Mouse (Mus musculus) limb, embryonic 10.5 days (tissue): ENCODE measurements at regions not wholly inside any gene's neighbourhood (a gene's known extent, or its start where the extent isn't known, plus 50 kb on each side); places are given as distances from the start of the nearest gene placed in this dataset.
A peak's percentile ranks its signal among the peaks of the same experiment; 100 is the strongest.

Experiments
- DNase-seq: peaks from one replicate; pipeline ENCODE4 v3.0.0-alpha.2; 2017; ENCODE audit warnings: low spot score
- H3K27ac ChIP-seq: fragments of 300-500 bp; sonication (generic); 2 replicates; pipeline ENCODE4 v1.5.1; 2016; ENCODE audit warnings: mild to moderate bottlenecking
- H3K27me3 ChIP-seq: fragments of 300-500 bp; sonication (generic); 2 replicates; pipeline ENCODE4 v1.6.1; 2016; ENCODE audit warnings: low read depth, mild to moderate bottlenecking; ENCODE audit not compliant: poor library complexity, severe bottlenecking
- H3K36me3 ChIP-seq: fragments of 300-500 bp; sonication (generic); 2 replicates; pipeline ENCODE4 v1.6.1; 2016; ENCODE audit warnings: mild to moderate bottlenecking, moderate library complexity
- H3K4me1 ChIP-seq: fragments of 300-500 bp; sonication (generic); 2 replicates; pipeline ENCODE4 v1.6.1; 2016
- H3K4me3 ChIP-seq: fragments of 300-500 bp; sonication (generic); 2 replicates; pipeline ENCODE4 v1.5.1; 2016; ENCODE audit warnings: mild to moderate bottlenecking, moderate library complexity
- H3K9me3 ChIP-seq: fragments of 300-500 bp; sonication (generic); replicated peaks from 2 replicates; pipeline ENCODE4 v1.6.1; 2016; ENCODE audit warnings: mild to moderate bottlenecking
- WGBS: fragments of 180-500 bp; shearing (Covaris S2); methylation state at CpG from one replicate; pipeline ENCODE4 v1.1.7; 2016; 5-methylcytosine and 5-hydroxymethylcytosine counted together

DNA sequence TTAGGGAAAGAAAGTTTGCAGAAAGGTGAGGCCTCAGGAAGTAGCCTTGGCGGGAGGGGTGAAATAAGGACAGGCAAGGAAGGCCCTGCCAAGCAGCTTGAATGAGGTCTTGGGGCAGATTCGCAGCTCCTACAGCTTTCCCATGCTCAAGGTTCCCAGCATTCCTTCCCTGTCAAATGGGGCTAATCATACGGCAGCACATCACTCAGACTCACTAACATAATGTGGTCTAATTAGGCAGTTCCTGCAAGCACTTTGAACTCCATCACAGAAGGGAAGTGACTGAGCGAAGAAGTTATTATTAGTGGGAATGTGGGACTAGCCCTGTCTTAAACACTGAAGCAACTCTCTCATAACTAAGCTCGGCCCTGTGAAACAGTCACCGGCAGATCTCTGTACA is 87.1 kb upstream of the Gm10260 start:
- Histone ChIP-seq H3K27me3 (no peaks in the 10 kb centered on the region), H3K9me3 (no peaks in the 10 kb centered on the region), H3K27ac (no peak overlapping the region), H3K4me1 (no peaks in the 10 kb centered on the region), H3K4me3 (no peak overlapping the region), H3K36me3 (no peaks in the 10 kb centered on the region)
- no peak for DNase-seq
- 78% methylated on average over 6 of the region's 6 CpGs for WGBS

DNA sequence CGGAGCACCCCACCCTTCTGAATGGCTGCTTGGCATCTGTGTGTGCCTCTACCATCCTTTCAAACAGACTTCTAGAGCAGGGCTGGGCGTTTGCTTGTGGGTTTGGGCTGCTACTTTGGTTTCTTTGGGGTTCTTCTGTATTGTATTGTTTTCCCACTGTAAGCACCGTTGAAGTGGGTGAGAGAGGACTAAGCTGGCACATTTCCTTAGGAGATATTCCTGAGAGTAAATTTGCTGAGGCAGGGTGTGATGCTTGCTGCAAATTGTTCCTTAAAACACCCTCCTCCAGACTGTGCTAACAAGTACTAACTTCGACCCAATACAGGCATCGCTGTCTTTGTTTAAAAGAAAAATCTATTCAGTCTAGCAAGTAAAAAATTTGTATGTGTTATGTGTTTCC is 84.7 kb upstream of the Gm10260 start:
- H3K36me3 ChIP-seq: no peaks in the 10 kb centered on the region
- no peaks in the 10 kb centered on the region for H3K9me3 ChIP-seq
- WGBS: 88% methylated on average over 5 of the region's 5 CpGs
- peaks cover 7% of the 10 kb centered on the region for H3K4me1 ChIP-seq
- DNase-seq: no peak
- no peak overlapping the region; the same call in 1 of the 2 replicates for H3K27ac ChIP-seq
- no peak overlapping the region for H3K4me3 ChIP-seq
- H3K27me3 ChIP-seq: no peaks in the 10 kb centered on the region

DNA sequence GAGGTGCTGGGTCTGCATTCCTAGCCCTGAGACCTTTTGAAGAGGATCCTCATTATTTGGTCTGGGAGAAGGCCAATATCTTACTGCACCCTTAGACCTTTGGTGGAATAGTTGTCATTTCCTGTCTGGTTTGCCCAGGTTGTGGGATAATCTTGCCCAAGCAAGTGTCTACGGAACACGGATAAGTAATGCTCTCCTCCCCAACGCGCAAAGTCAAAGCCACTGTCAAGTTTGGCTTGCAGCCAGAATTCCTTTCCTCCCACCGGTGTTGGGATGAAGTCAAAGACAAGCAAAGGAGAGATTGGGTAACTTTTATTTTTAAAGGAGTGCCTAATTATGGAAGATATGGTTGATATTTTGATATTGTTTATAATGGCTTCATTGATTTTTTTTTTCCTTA is 82.4 kb upstream of the Gm10260 start:
- WGBS: 93% methylated on average over 5 of the region's 5 CpGs
- H3K36me3 ChIP-seq: no peaks in the 10 kb centered on the region
- no peak overlapping the region for H3K4me3 ChIP-seq
- DNase-seq: no peak
- no peaks in the 10 kb centered on the region for H3K27me3 ChIP-seq
- no peak overlapping the region for H3K27ac ChIP-seq
- no peaks in the 10 kb centered on the region for H3K9me3 ChIP-seq
- peaks cover 21% of the 10 kb centered on the region for H3K4me1 ChIP-seq

DNA sequence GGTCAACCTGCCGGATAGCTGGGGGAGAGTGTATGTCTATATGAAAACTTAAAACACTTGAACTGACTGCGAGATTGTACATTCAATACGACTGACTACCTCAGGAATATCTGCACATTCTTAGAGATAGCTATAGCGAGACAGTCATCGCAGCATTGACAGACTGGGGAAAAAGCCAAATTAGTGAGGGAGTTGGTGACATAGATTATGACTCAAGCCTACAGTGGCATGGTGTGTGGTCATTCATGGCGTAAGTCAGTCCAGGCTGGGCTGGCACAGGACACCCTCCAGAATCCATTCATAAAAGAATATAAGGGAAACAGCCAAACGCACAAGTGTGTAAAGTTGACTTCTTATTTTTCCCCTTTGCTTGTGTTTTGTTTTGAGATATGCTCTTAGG is 81.1 kb upstream of the Gm10260 start:
- Histone ChIP-seq H3K9me3 (no peaks in the 10 kb centered on the region), H3K27ac (no peak overlapping the region), H3K27me3 (peaks cover 9% of the 10 kb centered on the region; the same call in 1 of the 2 replicates), H3K36me3 (no peaks in the 10 kb centered on the region), H3K4me3 (no peak overlapping the region), H3K4me1 (peaks cover 21% of the 10 kb centered on the region)
- DNase-seq: no peak
- WGBS: 92% methylated on average over 7 of the region's 7 CpGs

DNA sequence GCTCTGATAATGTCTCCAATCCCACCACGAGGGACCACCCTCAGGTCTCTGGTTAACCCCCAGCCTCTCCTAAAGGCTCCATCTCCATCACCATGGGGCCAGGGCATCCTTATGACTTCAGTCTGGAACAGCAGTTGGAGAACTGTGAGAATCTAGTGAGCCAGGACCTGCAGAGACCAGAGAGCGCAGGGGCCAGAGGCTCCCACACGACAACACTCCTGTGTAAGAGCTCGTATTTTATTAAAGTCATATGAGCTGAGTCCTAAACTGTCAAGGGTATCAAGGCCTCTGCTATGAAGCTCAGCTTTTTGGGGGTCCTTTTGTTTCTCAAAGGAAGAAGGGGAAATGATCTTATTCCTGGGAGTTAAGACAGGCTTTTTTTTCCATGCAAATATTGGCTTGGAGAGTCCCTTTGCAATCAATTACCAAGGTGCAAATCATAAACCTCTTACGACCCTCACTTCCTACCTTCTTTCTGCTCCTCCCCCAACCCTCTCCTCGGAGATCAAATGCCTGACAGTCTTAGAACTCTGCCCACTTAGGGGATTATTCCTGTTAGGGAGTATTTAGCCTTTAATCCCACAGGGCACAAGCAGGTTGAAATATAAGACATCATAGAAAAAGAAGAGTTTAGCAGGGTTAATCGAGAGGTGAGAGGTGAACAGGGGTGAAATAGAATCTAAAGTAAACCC is 79.3 kb upstream of the Gm10260 start:
- WGBS: 26% methylated on average over 7 of the region's 7 CpGs

DNA sequence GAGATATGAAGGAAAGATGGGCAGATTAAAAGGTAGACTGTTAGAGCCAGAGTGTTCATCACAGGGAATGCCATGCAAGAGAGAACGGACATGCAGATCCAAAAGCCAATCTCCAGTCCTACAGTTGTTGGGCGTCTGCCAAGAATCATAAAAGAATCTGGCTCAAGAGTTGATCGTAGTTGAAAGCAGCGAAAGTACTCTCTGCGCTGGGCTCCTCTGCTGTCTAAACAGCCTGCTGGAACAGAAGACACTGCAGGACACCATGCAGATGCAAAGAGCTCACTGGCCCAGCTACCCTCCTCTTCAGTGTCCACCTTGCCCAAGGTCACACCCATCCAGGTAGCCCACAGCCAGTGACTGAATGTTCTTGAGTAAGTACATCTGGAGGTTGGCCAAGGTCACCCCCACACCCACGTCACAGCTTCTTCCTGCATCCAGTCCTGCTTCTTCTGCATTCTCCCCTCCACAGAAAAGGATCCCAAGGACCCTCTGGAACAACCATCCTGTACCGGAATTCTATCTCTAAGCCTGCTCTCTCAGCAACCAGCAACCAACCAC is 77.1 kb upstream of the Gm10260 start:
- WGBS: 94% methylated on average over 7 of the region's 7 CpGs
- no peaks in the 10 kb centered on the region for H3K36me3 ChIP-seq
- no peak overlapping the region; the same call in 1 of the 2 replicates for H3K27ac ChIP-seq
- no peak for DNase-seq
- H3K9me3 ChIP-seq: no peaks in the 10 kb centered on the region
- no peak overlapping the region for H3K4me3 ChIP-seq
- peaks cover 9% of the 10 kb centered on the region; the same call in 1 of the 2 replicates for H3K27me3 ChIP-seq
- H3K4me1 ChIP-seq: peaks cover 21% of the 10 kb centered on the region

More for the DNA sequence above, 79.3 kb upstream of the Gm10260 start:
- Histone ChIP-seq H3K9me3 (no peaks in the 10 kb centered on the region), H3K4me1 (peaks cover 21% of the 10 kb centered on the region), H3K4me3 (no peak overlapping the region), H3K27ac (peak overlapping the region; percentile 56), H3K36me3 (no peaks in the 10 kb centered on the region), H3K27me3 (peaks cover 9% of the 10 kb centered on the region; the same call in 1 of the 2 replicates)
- DNase-seq: peak; percentile 35

DNA sequence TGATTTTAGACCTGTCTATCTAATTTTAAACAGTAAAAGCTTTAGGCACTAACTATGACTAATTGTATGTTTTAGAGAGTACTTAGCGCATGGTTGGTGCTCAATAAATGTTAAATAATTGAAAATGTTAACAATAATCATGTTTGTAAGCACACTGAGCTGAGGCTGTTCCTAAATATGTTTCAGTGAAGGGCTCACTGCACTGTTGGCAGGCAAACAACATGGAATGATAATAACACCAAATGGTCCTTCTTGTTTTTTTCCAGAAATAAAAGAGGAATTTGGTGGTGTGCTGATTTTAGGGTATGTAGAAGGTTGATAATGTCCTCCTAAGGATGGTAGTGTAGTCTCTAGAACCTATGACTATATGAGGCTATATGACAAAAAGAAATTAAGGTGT is 72.0 kb upstream of the Gm10260 start:
- WGBS: 92% methylated on average over 1 of the region's 1 CpGs
- Histone ChIP-seq H3K27me3 (peaks cover 6% of the 10 kb centered on the region; the same call in 1 of the 2 replicates), H3K4me1 (peaks cover 6% of the 10 kb centered on the region; the same call in 1 of the 2 replicates), H3K4me3 (no peak overlapping the region), H3K27ac (no peak overlapping the region), H3K36me3 (no peaks in the 10 kb centered on the region), H3K9me3 (no peaks in the 10 kb centered on the region)
- DNase-seq: no peak

DNA sequence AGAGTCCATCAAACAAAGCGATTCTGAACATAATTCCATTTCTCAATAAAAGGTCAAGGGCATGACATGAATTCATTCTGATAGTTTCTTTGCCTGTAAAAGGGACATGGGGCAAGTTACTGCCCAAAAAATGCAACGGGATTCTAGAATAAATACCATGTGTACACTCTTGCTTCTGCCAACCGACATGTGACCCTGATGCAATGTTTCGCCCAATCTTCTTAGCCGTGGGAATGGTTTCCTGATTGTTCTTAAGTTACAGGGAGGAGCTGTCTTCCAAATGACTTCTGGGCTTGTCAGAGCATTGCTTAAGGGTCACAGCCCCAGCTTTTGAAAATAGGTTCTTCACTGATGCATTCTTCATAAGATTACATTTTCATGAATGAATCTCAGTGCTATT is 71.4 kb upstream of the Gm10260 start:
- Histone ChIP-seq H3K27ac (no peak overlapping the region), H3K27me3 (0 out of 2 replicates have a peak, but pooled peaks cover 2% of the 10 kb centered on the region), H3K9me3 (no peaks in the 10 kb centered on the region), H3K36me3 (no peaks in the 10 kb centered on the region), H3K4me3 (no peak overlapping the region), H3K4me1 (peaks cover 6% of the 10 kb centered on the region; the same call in 1 of the 2 replicates)
- no peak for DNase-seq
- WGBS: 76% methylated on average over 5 of the region's 5 CpGs

DNA sequence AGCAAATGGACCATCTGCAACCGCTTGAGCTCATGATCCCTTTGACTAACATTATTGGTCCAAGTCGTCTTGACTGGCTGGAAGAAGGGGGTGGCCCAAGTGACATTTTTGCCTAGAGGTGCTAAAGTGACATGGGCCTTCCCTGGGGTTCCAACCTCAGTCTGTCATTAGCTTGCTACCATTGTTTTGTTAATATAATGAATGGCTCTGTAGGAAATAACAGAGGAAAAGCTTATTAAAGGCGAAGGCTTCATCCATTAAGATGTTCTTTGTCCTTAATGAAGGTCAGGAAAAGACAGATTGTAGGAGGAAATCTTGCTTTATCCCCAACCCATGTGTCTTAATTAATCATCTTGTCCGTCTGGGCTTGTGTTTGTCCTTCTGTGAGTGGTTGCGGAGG is 69.1 kb upstream of the Gm10260 start:
- 55% methylated on average over 5 of the region's 5 CpGs for WGBS
- no peak for DNase-seq
- no peaks in the 10 kb centered on the region for H3K9me3 ChIP-seq
- no peak overlapping the region for H3K27ac ChIP-seq
- no peaks in the 10 kb centered on the region for H3K36me3 ChIP-seq
- H3K27me3 ChIP-seq: no peaks in the 10 kb centered on the region
- no peak overlapping the region for H3K4me3 ChIP-seq
- H3K4me1 ChIP-seq: peaks cover 23% of the 10 kb centered on the region

DNA sequence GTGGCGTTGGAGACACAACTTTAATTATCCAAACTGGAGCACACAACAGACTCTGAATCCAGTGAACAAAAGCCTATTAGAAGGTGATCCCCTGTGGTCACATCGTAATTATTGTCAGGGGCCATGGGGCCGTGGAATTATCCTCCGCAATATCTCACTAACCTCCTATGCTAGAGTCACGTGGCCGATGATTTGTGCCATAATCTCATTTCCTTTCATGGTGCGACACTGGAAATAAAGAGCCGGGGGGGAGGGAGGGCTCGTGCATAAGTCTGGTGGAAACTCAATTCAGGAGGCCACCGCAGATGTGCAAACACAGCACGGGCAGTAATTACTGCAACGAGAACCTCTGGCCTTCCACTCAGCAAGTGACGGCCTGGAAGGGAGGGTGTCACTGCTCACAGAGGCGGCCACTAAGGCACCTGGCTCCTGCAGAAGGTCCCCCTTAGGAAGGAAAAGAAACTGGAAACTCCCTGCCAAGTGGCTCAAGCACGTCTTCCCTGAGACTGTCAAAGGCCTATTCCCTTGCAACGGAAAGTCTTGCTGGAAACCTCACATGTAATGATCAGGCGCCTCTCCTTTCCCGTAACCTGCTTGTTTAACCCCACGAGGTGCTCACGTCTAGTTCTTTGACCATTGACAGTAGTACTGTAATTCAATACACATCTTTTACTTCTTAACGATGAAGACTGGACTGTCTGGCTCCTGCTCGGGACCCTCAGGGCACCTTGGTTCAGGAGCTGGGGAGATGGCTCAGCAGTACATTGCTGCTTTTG is 65.6 kb upstream of the Gm10260 start:
- Histone ChIP-seq H3K4me1 (peaks cover 35% of the 10 kb centered on the region), H3K4me3 (peak overlapping the region; percentile 28), H3K27me3 (0 out of 2 replicates have a peak, but pooled peaks cover 3% of the 10 kb centered on the region), H3K9me3 (no peaks in the 10 kb centered on the region), H3K36me3 (no peaks in the 10 kb centered on the region), H3K27ac (peak overlapping the region; percentile 68)
- peak; percentile 38 for DNase-seq
- 50% methylated on average over 22 of the region's 22 CpGs for WGBS

DNA sequence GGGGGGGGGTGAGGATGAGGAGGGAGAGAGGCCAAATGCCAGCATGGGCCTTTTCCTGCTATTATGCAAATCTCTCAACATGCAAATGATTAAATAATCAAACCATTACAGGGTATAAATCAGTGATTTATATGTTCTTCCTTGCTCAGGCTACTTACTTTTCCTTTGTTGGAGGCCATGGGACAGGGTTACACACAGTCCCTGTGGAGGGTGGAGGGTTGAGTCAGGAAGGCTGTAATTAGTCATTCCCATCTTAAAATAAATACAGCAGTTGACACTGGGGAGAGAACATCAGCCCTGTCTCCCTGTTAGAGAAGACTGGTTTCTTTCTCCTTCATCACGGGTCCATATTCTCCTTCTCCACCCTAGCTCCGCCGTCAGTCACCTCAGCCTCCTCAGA is 64.9 kb upstream of the Gm10260 start:
- no peak for DNase-seq
- 0 out of 2 replicates have a peak, but pooled peaks cover 3% of the 10 kb centered on the region for H3K27me3 ChIP-seq
- peak overlapping the region; percentile 68; the same call in 1 of the 2 replicates for H3K27ac ChIP-seq
- 59% methylated on average over 3 of the region's 3 CpGs for WGBS
- H3K36me3 ChIP-seq: no peaks in the 10 kb centered on the region
- H3K4me1 ChIP-seq: peaks cover 35% of the 10 kb centered on the region
- no peaks in the 10 kb centered on the region for H3K9me3 ChIP-seq
- H3K4me3 ChIP-seq: peak overlapping the region; percentile 28; the same call in 1 of the 2 replicates

DNA sequence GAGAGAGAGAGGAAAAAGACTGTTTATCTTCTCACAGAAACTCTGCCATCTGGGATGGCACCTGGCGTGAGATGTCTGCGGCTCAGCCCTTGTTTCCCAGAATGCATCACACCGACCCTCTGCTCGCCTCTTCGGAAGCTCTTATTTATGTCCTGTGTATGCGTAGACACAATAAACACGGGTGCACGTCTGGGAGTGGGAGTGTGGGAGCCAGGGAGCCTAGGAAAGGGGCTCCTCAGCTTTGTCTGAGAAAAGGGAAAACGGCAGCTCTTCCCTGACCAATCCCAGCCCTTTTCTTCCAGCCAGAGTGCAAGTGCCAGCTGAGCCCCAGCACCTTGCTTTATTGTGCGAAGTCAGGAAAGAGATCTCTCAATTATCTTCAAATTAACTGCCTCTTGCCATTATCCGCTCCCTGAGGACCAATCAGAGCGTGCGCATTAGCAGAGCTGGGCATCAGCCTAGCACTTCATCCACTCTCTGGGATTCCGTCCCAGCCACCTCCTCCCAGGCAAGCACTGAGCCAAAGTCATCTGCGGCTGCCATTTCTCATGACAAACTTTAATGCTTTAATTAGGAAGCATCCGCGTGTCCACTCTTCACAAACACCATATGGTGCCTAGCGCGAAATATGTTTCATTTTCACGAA is 63.8 kb upstream of the Gm10260 start:
- Histone ChIP-seq H3K36me3 (no peaks in the 10 kb centered on the region), H3K9me3 (no peaks in the 10 kb centered on the region), H3K27me3 (0 out of 2 replicates have a peak, but pooled peaks cover 3% of the 10 kb centered on the region), H3K4me3 (peak overlapping the region; percentile 13; the same call in 1 of the 2 replicates), H3K27ac (peak overlapping the region; percentile 64), H3K4me1 (peaks cover 30% of the 10 kb centered on the region)
- WGBS: 54% methylated on average over 20 of the region's 20 CpGs
- no peak for DNase-seq
